Mouse (Mus musculus) embryo, embryonic 10.5 days (tissue): ENCODE measurements around the gene Phyhipl.

Source experiments
- DNase-seq: peaks from one replicate; pipeline ENCODE4 v3.0.0-alpha.2; 2015; ENCODE audit warnings: low spot score

Phyhipl gene

DNA sequence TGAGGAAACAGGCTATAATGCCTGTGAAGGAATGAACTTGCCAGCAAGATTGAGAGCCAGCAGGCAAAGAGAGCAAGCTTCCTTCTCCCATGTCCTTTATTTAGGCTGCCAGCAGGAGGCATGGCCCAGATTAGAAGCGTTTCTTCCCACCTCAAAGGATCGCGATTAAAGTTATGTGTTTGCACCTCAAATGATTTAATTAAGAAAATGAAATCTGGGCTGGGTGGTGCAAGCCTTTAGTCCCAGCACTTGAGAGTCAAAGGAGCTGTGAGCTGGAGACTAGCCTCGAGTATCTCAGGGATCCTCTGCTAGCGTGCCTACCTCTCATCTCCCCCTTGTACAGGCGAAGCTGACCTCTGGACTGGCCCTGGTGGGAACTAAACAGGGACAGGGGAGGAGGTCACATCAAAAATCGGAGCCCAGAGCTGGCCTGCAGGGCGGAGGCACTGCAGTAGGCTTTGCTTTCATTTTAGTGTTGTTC lies 122.4 kb downstream of the Phyhipl start:
- DNase-seq = no peak

- no peak for DNase-seq
These were observed 123.5 kb downstream of the Phyhipl start for GRCm38 (mm10) chr10:70532249-70532648.

GRCm38 (mm10) chr10:70530185-70530823 lies 125.5 kb downstream of the Phyhipl start:
- no peak for DNase-seq

DNA sequence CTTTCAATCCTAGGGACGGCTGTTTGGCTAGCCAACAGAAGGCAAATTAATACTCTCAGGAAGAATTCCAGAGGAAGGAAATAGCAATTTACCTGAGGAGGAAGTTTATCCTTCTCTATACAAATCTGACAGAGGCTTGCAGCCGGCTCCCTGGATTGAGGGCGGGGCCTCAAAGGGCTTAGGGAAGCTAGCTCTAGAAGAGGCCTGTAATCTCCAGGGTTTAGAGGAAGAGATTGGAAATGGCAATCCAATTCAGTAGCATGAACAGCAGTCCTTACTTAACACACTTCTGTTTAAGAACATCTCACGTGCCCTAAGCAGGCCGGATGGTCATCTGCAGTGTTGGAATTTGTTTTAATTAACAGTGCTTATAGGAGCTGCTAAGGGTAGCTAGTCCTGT lies 134.4 kb downstream of the Phyhipl start:
- peak; percentile 49 for DNase-seq

DNA sequence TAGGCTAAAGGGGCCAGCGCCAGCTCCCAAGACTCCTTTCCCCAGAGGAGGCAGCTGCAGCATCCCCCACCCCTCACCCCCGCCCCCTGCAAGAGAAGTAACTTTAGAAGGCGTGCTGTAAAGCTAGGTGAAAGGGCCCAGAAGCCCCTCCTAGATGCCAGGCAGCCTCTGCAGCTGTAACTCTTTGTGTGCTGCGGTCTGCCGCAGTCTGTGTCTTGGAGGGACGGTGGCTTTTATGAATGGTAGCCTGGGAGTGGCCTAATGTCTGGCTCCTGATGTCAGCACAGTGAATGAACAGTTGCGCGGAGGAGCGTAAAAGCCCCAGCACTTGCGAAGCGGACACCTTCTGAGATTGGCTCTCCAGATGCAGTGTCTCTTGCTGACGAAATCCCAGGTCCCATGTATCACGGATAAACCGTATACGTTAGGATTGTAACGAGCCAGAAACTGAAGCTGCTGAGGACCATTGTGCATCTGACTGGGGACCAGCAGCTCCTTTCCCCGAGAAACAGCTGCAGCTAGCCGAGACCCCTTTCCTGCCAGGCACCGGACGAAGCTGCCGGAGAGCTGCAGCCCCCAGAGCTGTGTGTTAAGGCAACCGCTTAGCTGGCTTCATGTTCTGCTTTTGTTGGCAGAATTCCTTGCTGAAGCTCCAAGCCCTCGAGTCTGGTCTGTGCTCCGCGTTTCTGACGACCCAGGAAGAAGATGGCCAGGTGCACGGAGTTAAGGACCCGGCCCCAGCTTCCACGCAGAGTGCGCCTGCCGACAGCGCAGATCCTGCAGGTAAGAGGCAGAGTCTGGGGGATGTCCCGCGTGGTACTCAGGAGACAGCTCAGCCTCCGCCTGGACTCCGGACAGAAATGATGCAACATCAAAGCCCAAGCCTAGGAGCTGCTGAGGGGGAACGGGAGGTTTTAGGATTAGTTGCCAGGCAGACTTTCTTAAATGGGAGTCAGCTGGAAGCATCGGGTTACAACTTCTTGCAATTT lies 135.3 kb downstream of the Phyhipl start:
- peak; percentile 81 for DNase-seq

GRCm38 (mm10) chr10:70519640-70520099 lies 136.1 kb downstream of the Phyhipl start:
- no peak for DNase-seq

DNA sequence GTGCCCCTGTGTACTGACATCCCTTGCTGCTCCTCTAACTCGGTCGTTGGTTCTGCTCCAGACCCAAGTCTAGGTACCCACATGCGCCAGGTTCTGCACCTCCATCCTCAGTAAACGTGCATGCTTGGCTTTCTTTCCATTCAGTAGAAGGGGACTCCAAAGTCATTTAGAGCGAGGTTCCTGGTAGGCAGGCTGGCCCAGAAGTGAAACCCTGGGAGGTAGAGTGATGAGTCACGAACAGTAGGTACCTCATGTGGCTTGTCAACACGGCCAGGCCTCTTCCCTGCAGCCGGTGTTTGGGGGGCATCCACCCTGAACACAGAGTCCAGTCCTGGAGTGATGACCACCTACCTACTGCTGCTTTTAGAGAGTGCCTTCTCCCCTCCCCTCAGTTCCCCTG lies 139.1 kb downstream of the Phyhipl start:
- DNase-seq = no peak

- no peak for DNase-seq
These were observed 140.9 kb downstream of the Phyhipl start for GRCm38 (mm10) chr10:70514848-70515247.

- no peak for DNase-seq
These were observed 147.9 kb downstream of the Phyhipl start for GRCm38 (mm10) chr10:70507880-70508279.
